Mouse (Mus musculus): ENCODE measurements around the gene Odc1. TPM values are rescaled to one million over a fixed set of nuclear protein-coding genes. Genes with fewer than 3 reads are reported as not detected.

The Odc1 gene
- polyA plus RNA-seq, 1 experiment = 398 TPM

DNA sequence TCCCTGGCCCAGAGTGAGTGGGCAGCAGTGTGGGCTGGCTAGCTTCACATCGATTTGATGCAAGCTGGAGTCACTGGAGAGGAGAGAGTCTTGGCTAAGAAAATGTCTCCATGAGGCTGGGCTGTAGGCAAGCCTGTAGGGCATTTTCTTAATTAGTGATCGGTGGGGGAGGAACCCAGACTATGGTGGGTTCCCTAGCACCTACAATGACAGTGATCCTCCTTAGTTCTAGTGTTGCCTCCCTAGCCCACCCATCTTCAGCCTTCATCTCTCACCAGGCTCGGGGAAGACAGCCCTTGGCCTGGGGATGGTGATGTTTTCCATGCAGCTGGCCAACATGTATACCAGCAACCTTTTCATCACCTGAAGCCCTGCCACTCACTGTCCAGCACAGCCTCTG is 43.8 kb downstream of the Odc1 start:
- TF ChIP-seq POLR2A (IDR thresholded peaks at IDR 0.05; ENCODE audit: control insufficient read depth, low read depth, low read length) (no peak), CTCF (IDR thresholded peaks at IDR 0.05; ENCODE audit: control insufficient read depth, insufficient read depth, insufficient replicate concordance, low read depth, low read length) (no peak)
- H3K4me3 ChIP-seq (ENCODE audit: control insufficient read depth, low read depth, low read length) = no peak overlapping the region
- no peaks in the 10 kb centered on the region for H3K27me3 ChIP-seq (ENCODE audit: control insufficient read depth, insufficient read depth, low read length)
- no peaks in the 10 kb centered on the region for H3K4me1 ChIP-seq (ENCODE audit: control insufficient read depth, insufficient read depth, low read length)
- no peak overlapping the region for H3K27ac ChIP-seq (ENCODE audit: control insufficient read depth, insufficient read depth, low read depth, low read length)
- H3K36me3 ChIP-seq (ENCODE audit: control insufficient read depth, insufficient read depth, low read length) = no peaks in the 10 kb centered on the region

DNA sequence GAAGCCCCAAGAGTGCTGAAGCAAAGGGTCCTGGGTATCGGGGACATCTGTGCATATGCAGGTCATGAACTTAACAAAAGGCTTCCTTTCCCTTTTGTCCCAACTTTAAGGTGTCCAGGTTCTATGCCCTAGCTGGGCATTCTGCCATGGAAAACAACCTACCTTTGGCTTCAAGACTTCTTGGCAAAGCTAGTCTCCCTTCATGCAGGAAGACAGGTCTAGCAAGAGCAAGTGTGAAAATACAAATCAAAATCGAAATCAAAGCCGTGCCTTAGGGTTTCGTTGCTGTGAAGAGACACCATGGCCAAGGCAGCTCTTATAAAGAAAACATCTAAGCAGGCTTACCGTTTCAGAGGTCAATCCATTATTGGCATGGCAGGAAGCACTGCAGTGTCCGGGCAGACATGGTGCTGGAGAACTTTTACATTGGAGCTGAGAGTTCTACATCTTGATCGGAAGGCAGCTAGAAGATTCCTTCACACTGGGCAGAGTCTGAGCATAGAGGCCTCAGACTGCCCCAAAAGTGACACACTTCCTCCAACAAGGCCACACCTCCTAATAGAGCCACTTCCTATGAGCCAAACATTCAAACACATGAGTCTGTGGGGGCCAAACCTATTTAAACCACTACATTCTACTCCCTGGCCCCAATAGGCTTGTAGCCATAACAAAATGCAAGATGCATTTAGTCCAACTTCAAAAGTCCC is 44.5 kb downstream of the Odc1 start:
- Histone ChIP-seq H3K4me3 (ENCODE audit: control insufficient read depth, low read depth, low read length) (no peak overlapping the region), H3K4me1 (ENCODE audit: control insufficient read depth, insufficient read depth, low read length) (no peaks in the 10 kb centered on the region), H3K36me3 (ENCODE audit: control insufficient read depth, insufficient read depth, low read length) (no peaks in the 10 kb centered on the region), H3K27me3 (ENCODE audit: control insufficient read depth, insufficient read depth, low read length) (no peaks in the 10 kb centered on the region), H3K27ac (ENCODE audit: control insufficient read depth, insufficient read depth, low read depth, low read length) (no peak overlapping the region)
- TF ChIP-seq CTCF (IDR thresholded peaks at IDR 0.05; ENCODE audit: control insufficient read depth, insufficient read depth, insufficient replicate concordance, low read depth, low read length) (no peak), POLR2A (IDR thresholded peaks at IDR 0.05; ENCODE audit: control insufficient read depth, low read depth, low read length) (no peak)

DNA sequence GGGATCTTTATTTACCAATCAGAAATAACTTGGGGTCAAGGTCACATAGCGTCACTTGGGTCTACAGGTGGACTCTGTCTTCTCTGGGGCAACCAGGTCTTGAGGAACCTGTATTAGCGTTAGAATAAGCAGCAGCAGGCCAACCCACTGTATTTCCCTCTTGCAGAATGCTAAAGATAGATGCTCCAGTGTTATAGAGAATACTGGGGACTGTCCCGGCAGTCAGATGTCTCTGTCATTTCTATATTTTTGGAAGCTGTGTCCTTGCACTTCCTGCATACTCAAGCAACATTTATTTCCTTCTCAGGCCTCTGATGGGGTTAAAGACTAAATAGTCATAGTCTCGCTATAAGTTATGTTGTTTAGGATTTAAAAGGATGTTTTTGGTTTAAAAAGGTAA is 46.7 kb downstream of the Odc1 start:
- H3K27me3 ChIP-seq (ENCODE audit: control insufficient read depth, insufficient read depth, low read length) = no peaks in the 10 kb centered on the region
- H3K36me3 ChIP-seq (ENCODE audit: control insufficient read depth, insufficient read depth, low read length) = no peaks in the 10 kb centered on the region
- TF ChIP-seq POLR2A (IDR thresholded peaks at IDR 0.05; ENCODE audit: control insufficient read depth, low read depth, low read length) (no peak), CTCF (IDR thresholded peaks at IDR 0.05; ENCODE audit: control insufficient read depth, insufficient read depth, insufficient replicate concordance, low read depth, low read length) (no peak)
- no peak overlapping the region for H3K4me3 ChIP-seq (ENCODE audit: control insufficient read depth, low read depth, low read length)
- H3K4me1 ChIP-seq (ENCODE audit: control insufficient read depth, insufficient read depth, low read length) = no peaks in the 10 kb centered on the region
- H3K27ac ChIP-seq (ENCODE audit: control insufficient read depth, insufficient read depth, low read depth, low read length) = no peak overlapping the region

DNA sequence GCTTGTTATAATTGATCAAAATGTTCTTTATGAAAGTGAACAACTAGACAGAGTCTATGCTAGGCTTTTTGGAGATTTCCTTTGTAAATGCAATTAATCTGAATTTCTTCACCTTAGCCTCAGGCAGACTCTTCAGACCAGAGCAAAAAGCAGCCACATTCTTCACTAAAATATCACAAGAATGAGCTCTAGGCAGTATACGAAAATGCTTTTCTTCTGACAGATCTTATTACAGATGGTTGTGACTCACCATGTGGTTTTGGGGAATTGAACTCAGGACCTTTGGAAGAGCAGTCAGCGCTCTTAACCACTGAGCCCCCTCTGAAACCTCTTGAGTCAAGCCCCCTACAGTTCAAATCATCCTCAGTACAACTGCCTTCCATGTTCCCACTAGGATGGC is 49.4 kb downstream of the Odc1 start:
- H3K36me3 ChIP-seq (ENCODE audit: control insufficient read depth, insufficient read depth, low read length) = no peaks in the 10 kb centered on the region
- no peaks in the 10 kb centered on the region for H3K4me1 ChIP-seq (ENCODE audit: control insufficient read depth, insufficient read depth, low read length)
- H3K4me3 ChIP-seq (ENCODE audit: control insufficient read depth, low read depth, low read length) = no peak overlapping the region
- H3K27me3 ChIP-seq (ENCODE audit: control insufficient read depth, insufficient read depth, low read length) = no peaks in the 10 kb centered on the region
- no peak for TF ChIP-seq POLR2A (IDR thresholded peaks at IDR 0.05; ENCODE audit: control insufficient read depth, low read depth, low read length)
- no peak for TF ChIP-seq CTCF (IDR thresholded peaks at IDR 0.05; ENCODE audit: control insufficient read depth, insufficient read depth, insufficient replicate concordance, low read depth, low read length)
- H3K27ac ChIP-seq (ENCODE audit: control insufficient read depth, insufficient read depth, low read depth, low read length) = no peak overlapping the region

DNA sequence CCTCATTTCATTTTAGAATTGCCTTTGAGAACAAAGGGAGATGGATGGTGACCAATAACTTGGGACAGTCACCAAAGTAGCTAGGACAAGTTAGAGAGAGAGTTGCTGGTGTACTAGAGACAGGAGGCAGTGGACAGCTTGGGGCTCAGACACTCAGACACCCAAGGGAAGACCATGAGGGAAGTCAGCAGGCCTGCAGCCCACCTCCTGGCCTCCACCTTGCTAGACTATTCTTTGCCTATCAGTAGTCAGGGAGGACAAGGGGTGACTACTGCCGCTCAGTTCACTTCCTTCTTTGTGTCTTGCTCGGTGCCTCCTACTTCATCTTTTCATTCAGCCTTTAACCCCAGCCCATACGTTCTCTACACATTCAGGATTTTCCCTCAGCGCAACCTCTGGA is 50.1 kb downstream of the Odc1 start:
- H3K4me3 ChIP-seq (ENCODE audit: control insufficient read depth, low read depth, low read length) = no peak overlapping the region

DNA sequence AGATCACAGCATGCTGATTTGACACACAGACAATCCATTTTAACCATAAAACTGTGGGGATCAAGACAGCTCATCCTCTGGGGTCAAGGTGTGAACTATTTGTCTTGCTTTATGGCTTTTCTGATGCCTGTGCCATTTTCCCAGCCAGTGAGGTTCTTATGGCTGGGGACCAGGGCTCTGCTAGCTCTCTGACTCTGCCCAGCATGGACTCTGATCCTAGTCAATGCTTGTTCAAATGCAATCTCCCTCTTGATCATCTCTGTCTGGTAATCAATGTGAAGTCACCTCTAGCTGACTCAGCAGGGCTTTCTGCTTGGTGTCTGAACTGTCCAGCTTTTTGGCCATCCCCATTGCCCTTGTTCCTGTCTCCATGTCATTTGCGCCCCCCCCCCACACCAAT is 50.6 kb downstream of the Odc1 start:
- TF ChIP-seq CTCF (IDR thresholded peaks at IDR 0.05; ENCODE audit: control insufficient read depth, insufficient read depth, insufficient replicate concordance, low read depth, low read length) (no peak), POLR2A (IDR thresholded peaks at IDR 0.05; ENCODE audit: control insufficient read depth, low read depth, low read length) (no peak)
- Histone ChIP-seq H3K4me1 (ENCODE audit: control insufficient read depth, insufficient read depth, low read length) (no peaks in the 10 kb centered on the region), H3K36me3 (ENCODE audit: control insufficient read depth, insufficient read depth, low read length) (no peaks in the 10 kb centered on the region), H3K4me3 (ENCODE audit: control insufficient read depth, low read depth, low read length) (no peak overlapping the region), H3K27me3 (ENCODE audit: control insufficient read depth, insufficient read depth, low read length) (no peaks in the 10 kb centered on the region), H3K27ac (ENCODE audit: control insufficient read depth, insufficient read depth, low read depth, low read length) (no peak overlapping the region)

More for the DNA sequence above, 50.1 kb downstream of the Odc1 start:
- Histone ChIP-seq H3K4me1 (ENCODE audit: control insufficient read depth, insufficient read depth, low read length) (no peaks in the 10 kb centered on the region), H3K27ac (ENCODE audit: control insufficient read depth, insufficient read depth, low read depth, low read length) (no peak overlapping the region), H3K27me3 (ENCODE audit: control insufficient read depth, insufficient read depth, low read length) (no peaks in the 10 kb centered on the region), H3K36me3 (ENCODE audit: control insufficient read depth, insufficient read depth, low read length) (no peaks in the 10 kb centered on the region)
- TF ChIP-seq CTCF (IDR thresholded peaks at IDR 0.05; ENCODE audit: control insufficient read depth, insufficient read depth, insufficient replicate concordance, low read depth, low read length) (no peak), POLR2A (IDR thresholded peaks at IDR 0.05; ENCODE audit: control insufficient read depth, low read depth, low read length) (no peak)

Other genes with a start within 250 kb of the Odc1 start
- 1.0 and 2.8 TPM in 2 replicates for gene Atp6v1c2, start 215.4 kb upstream of the Odc1 start, polyA plus RNA-seq (2012; rRNA removed)
- gene Nol10, start 196.3 kb upstream of the Odc1 start, polyA plus RNA-seq (2012; rRNA removed) = 3.8 and 4.0 TPM in 2 replicates
- 15.1 and 16.1 TPM in 2 replicates for gene Hpcal1, start 146.1 kb downstream of the Odc1 start, polyA plus RNA-seq (2012; rRNA removed)